Mouse (Mus musculus): Measurements from ENCODE around the gene Aldh9a1.

GRCm38 (mm10) chr1:167393281-167393680, 43.5 kb downstream of the Aldh9a1 start:
- TF ChIP-seq CTCF (conservative IDR thresholded peaks at IDR 0.05; ENCODE audit: insufficient read depth, insufficient read length, low read depth, low read length) (no peak), POLR2A (IDR thresholded peaks at IDR 0.05; ENCODE audit: low read depth, low read length) (no peak)

Data from kidney, adult 2 months (tissue).